Mouse (Mus musculus) kidney, postnatal 36 days (tissue): ENCODE measurements around the gene Efcab1.
A peak's percentile ranks its signal among the peaks of the same experiment; 100 is the strongest.
"Not testable (repeated sequence)": the region's sequence is repeated elsewhere in the genome, so short reads cannot be mapped to it uniquely, and the experiment has no call there.

ENCODE experiments used
- DNase-seq, 2 experiments: peaks; one replicate each; pipeline ENCODE4 v3.0.0; 2021 to 2022; ENCODE audit warnings: mixed read lengths in 2 of 2

Efcab1 gene

DNA sequence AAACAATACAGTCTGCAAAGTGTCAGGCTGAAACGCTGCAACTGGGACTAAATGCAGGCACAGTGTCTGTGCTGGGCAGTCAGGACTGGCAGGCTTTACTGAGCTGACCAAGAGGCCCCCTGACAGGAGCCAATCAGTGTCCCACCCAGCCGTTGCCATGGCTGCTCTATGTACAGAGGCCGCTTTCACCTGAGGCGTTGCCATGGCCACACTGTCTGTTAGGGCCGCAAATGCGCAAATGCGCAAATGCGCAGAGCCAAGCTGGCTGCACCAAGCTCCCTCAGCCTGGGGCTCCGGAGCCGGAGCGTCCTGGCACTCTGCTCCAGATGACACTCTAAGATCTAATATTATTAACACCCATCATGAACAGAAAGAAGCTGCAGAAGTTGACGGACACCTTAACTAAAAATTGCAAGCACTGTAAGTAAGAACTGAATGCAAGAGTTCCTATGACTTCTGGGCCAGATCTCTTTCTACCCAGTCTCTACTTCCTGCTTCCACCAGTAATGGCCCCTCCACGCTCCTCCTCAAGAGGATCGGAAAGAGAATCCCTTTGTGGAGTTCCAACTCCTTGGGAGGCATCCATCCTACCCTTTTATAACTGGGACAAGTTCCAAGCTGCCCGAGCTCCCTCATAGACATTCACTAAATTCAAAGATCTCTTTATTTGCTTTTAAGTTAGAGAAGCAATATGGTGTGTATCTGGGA, at the start of gene Efcab1:
Gene Efcab1, plus strand, starts transcription at position 214 of the 708 bp plus-strand sequence.
- no peak for DNase-seq

DNA sequence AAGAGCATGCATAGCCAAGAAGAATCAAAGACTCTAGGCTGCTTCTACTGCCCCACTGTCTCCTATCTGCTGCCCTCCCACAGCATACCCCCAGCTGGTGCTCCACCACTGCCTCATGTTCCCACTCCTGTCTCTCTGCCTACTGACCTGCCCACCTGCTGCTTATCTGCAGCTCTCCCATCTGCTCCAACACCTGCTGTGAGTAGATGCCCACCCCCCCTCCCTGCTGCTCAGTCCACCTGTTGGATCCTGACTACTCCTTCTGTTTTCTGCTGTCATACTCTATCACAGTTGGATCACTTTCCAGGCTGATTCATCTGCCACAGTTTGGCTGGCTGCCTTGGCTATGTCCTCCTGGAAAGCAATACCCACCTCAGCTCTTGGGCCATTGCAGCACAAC, 47.0 kb upstream of the Efcab1 start:
- DNase-seq, result no peak

- no peak for DNase-seq
Observed at GRCm38 (mm10) chr16:14884916-14885315, 21.5 kb upstream of the Efcab1 start.

- DNase-seq, result no peak
Observed at GRCm38 (mm10) chr16:14885372-14885771, 21.0 kb upstream of the Efcab1 start.

- DNase-seq, result no peak
Observed at GRCm38 (mm10) chr16:14892492-14892891, 13.9 kb upstream of the Efcab1 start.

DNA sequence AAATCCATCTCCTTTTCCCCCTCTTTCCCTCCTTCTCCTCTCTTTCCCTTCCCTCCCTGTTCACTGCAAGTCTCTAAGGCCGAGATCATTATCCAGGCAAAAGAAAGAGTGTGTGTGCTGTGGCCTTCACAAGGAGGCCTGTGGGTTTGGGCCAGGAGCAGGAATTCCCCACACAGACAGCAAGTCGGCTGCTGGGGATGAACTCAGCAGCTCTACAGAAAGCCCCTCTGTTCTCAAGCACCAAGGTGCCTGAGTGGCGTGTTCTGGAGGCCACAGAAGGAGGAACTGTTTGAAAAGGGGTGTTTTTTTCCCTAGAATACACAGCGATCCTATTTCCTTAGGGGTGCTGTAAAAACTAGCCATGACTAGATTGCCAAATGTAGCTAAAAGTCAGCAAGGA, 12.5 kb upstream of the Efcab1 start:
- no peak for DNase-seq

- no peak for DNase-seq
Observed at GRCm38 (mm10) chr16:14894713-14895112, 11.7 kb upstream of the Efcab1 start.

DNA sequence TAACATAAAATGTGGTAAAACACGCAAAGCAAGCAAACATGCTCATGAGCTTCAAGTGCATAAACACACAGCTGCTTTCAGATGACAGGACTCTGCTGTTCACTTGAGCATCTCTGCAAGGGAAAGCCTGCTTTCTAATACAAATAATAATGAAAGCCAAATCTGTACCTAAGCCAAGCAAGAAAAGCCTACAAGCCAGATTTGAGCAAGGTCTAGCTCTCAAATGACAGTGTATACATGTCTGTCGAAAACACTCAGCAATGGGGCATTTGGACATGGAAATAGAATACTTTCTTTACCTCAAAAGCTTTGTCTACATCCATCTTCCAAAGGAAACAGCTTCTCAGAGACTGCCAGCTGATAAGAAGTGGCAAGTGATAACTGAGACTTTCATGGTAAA, 10.9 kb upstream of the Efcab1 start:
- DNase-seq, result no peak

DNA sequence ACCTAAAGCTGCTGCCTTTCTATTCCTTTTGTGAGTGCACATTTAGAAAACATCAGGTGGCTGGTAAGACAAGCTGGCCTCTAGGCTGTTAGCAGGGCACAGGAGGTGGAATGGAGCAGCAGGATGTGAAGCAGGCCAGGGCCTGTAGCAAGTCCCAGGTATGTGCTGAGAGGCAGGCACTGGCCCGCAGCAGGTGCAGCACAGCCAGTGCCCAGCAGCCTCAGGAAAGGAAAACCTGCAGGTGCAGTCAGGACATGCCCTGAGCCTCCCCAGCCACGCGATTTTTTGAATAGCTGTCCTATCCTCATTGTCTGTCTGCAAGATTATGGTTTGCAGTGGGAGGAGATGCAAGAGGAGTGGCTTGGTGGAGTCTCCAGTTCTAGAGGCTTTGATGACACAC, 24.3 kb downstream of the Efcab1 start:
- DNase-seq, result not testable (repeated sequence)

GRCm38 (mm10) chr16:14936478-14937166, 30.2 kb downstream of the Efcab1 start:
- DNase-seq, result peak; percentile 3

DNA sequence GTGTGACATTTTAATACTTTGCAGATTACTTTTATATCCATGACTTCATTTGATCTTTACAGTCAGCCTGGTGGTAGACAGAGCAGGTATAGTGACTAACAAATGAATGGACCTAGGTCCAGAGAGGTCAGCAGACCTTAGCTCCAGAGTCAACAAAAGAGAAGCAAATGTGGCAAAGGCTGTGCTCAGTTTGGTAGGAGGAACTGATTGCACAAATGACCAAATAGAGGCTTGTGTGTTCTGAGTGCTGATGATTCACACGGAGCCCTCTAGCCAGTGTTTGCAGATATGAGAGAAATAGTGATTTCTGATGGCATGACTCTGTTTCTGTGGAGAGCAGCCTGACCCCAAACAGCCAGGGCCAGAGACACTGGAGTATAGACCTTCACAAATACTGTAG, 33.1 kb downstream of the Efcab1 start:
- DNase-seq, result no peak

GRCm38 (mm10) chr16:14939994-14940715, 33.7 kb downstream of the Efcab1 start:
- DNase-seq, result peak; percentile 5 to 23

DNA sequence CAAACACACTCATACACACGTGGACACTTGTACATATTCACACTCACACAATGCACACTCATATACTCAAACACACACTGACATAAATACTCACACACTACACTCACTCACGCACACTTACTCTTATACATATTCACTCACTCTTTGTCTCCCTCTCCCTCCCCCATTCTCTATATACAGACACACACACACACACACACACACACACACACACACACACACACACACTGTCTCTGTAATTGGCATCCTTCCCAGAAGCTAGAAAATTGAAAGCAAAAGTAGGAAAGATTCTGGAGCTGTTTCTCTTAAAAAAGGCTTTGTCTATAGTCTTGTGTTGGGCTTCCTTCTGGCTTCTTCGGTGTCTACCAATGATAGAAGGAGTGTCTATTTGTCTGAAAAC, 34.5 kb downstream of the Efcab1 start:
- DNase-seq, result peak; percentile 7 to 16

DNA sequence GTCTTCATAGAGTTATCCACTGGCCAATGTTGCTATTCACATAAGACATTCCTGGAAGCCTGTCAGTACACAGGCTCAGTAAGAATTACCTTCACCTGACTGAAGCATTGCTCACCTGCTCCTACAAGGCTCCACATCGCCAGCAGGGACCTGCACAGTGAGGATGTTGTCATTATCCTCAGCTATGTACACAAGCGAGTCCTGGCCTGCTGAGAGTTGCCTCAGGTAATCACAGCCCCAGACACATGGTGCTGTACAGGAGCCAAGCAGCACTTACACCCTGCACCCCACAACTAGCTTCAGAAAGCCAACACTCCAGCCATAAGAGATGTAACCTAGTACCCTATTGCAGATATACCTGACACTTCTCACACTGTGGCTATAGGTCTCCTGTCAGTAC, 37.1 kb downstream of the Efcab1 start:
- DNase-seq, result no peak

DNA sequence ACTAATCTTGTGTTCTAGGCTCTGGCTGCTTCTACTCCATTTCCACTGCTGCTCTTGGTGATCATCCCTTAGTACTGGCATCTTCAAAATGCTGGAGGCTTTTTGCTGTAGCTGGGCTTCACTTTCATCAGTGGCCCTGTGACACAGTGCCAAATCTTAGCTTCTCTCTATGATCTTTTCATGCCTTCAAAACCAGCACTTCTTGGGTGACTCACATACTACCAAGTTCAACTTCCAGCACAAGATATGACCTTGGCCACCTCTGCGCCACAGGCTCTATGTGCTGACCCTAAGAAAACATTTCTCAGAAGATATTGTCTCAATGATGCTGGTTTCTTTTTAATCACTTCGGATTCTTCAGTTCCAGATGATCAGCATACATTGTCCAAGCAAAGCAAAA, 41.2 kb downstream of the Efcab1 start:
- not testable (repeated sequence) for DNase-seq

- DNase-seq, result no peak
Observed at GRCm38 (mm10) chr16:14951894-14952293, 45.5 kb downstream of the Efcab1 start.

DNA sequence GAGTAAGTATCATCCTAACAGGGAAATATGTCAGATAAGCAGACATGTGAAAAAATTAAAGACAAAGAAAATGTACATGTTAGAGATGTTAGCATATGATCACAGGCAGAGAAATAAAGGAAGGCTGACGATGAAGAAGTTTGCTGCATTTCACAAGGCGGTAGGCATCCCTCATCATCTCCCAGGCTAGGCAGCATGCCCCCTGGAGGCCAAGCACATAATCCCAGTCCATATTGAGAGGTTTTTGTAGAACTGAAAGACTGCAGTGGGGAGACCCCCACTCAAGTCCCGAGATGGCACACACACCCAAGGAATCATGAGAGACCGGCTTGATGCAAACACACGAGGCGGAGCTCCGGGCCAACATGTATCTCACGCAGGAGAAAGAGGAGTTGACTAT, 53.3 kb downstream of the Efcab1 start:
- DNase-seq, result peak in 1 of 2 experiments; percentile 8

- no peak for DNase-seq
Observed at GRCm38 (mm10) chr16:14973696-14974095, 67.3 kb downstream of the Efcab1 start.

- DNase-seq, result peak in 1 of 2 experiments; percentile 11
Observed at GRCm38 (mm10) chr16:14979228-14979627, 72.8 kb downstream of the Efcab1 start.

DNA sequence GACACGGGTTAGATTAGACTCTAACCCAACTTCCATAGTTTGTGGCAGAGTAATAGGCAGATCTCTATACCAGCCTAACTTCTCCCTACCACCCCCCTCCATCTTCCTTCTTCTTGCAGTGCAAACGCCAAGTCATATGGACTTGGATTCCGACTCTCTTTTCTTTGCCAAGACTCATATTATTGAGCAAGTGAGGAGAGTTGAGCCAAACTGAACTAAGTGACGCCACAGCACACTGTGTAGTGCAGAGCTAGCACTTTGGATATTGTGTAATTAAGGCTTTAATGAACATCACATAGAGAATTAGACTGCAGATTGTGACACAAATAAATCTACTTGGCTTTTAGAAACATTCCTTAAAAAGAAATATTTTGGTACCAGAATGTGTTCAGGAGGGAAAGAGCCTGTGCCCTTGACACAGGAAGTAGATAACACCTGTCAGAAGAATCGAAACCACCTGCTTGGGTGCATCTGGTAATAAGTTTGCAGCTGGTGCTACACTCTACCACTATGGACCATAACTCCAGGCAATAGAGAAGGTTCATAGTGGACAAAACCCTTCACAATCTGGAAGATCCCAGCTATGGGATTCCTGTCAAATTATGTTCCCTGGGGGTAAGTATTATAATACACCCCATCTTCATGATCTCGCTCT, 83.3 kb downstream of the Efcab1 start:
- peak in 1 of 2 experiments; percentile 13 for DNase-seq

DNA sequence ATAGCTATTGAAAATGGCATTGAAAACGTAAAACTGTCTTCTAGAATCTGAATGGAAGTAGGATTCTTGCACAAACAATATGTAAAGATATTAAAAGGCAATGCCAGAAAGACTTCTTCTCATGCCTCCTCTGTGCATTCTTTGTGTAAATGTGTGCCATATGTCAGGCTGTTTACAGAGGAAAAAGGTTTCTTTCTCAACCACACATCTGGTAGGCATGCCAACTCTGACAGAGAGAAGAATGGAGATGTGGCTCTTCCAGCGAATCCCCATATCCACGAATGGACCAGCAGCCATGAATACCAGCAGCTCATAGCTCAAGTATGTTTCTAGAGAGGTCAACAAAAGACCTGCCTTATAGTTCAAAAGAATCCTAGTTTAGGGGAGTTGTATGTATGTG, 84.6 kb downstream of the Efcab1 start:
- no peak for DNase-seq

DNA sequence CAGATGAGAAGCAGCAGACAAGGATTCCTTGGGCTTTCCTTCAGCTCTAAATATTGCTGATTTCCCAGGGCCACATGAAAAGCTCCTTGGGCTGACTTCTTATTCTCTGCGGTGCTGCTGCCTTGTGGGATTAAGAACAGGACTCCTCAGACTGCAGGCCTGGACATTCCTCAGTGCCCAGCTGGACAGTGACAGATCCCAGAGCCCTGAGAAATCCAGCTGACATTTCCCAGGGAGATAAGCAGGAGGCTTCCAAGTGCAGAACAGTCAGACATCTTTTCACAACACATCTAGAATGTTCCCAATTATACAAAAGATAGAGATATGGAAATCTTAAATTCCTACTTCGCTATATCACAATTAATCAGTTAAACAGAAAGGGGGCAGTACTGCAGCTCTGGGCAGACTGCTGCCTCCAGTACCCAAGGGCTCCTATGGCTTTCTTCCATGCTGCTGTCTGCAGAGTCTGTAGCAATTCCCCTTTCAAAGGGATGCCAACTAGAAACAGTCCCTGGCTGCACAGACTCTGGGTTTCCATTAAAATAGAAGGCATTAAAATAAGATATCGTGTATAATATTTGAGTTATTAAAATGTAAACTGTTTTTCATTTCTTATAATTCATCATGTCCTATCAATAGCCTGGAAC, 86.2 kb downstream of the Efcab1 start:
- no peak for DNase-seq

- DNase-seq, result no peak
Observed at GRCm38 (mm10) chr16:15014724-15015123, 108.3 kb downstream of the Efcab1 start.
